Mouse (Mus musculus) stomach, embryonic 14.5 days (tissue): ENCODE data around the gene Mrps10. TPM values are rescaled to one million over a fixed set of nuclear protein-coding genes. Genes with fewer than 3 reads are reported as not detected.

ENCODE experiments used
- ATAC-seq: fragments of 200-750 bp; cut with Nextera tagmentation; 2 replicates; pipeline ENCODE4 v1.8.0; 2017; ENCODE audit warnings: low read depth, moderate TSS enrichment; ENCODE audit not compliant: insufficient number of reproducible peaks, insufficient read depth, low FRiP score
- H3K27ac ChIP-seq: fragments of 300-500 bp; sonication (generic); 2 replicates; pipeline ENCODE4 v1.5.1; 2014; ENCODE audit warnings: mild to moderate bottlenecking, low read length, moderate library complexity, mixed read lengths
- H3K27me3 ChIP-seq: fragments of 300-500 bp; sonication (generic); 2 replicates; pipeline ENCODE4 v1.6.1; 2014; ENCODE audit warnings: low read length, control low read depth, mixed read lengths; ENCODE audit not compliant: control insufficient read depth, insufficient read depth
- H3K36me3 ChIP-seq: fragments of 300-500 bp; sonication (generic); 2 replicates; pipeline ENCODE4 v1.6.1; 2014; ENCODE audit warnings: mild to moderate bottlenecking, control low read depth, low read length, moderate library complexity, mixed read lengths; ENCODE audit not compliant: control insufficient read depth, insufficient read depth
- H3K4me1 ChIP-seq: fragments of 300-500 bp; sonication (generic); 2 replicates; pipeline ENCODE4 v1.6.1; 2014; ENCODE audit warnings: low read length, control low read depth, mixed read lengths; ENCODE audit not compliant: control insufficient read depth, insufficient read depth
- H3K4me2 ChIP-seq: fragments of 300-500 bp; sonication (generic); replicated peaks from 2 replicates; pipeline ENCODE4 v1.6.1; 2014; ENCODE audit warnings: low read depth, low read length, control low read depth
- H3K4me3 ChIP-seq: fragments of 300-500 bp; sonication (generic); 2 replicates; pipeline ENCODE4 v1.5.1; 2014; ENCODE audit warnings: low read depth, low read length, control low read depth
- H3K9ac ChIP-seq: fragments of 300-500 bp; sonication (generic); replicated peaks from 2 replicates; pipeline ENCODE4 v1.6.1; 2014; ENCODE audit warnings: low read depth, mild to moderate bottlenecking, control low read depth, low read length, moderate library complexity, mixed read lengths
- H3K9me3 ChIP-seq: fragments of 300-500 bp; sonication (generic); 2 replicates; pipeline ENCODE4 v1.6.1; 2016; ENCODE audit warnings: low read depth, low read length, control low read depth; ENCODE audit not compliant: control insufficient read depth
- WGBS: fragments of 180-500 bp; shearing (Covaris S2); extraction: QIAGEN DNeasy Blood & Tissue Kit; methylation state at CpG from one replicate; pipeline ENCODE4 v1.1.7; 2014; 5-methylcytosine and 5-hydroxymethylcytosine counted together
- polyA plus RNA-seq: library from polyadenylated mRNA; unstranded; fragments of >200 nt; fragmentation: Nextera tagmentation; extraction: Ambion mirVana; gene quantifications from 2 replicates; pipeline ENCODE4 v1.2.1, GENCODE M21; 2014

Gene Mrps10
- polyA plus RNA-seq, 1 experiment from 2014 or later: 70.3 TPM

DNA sequence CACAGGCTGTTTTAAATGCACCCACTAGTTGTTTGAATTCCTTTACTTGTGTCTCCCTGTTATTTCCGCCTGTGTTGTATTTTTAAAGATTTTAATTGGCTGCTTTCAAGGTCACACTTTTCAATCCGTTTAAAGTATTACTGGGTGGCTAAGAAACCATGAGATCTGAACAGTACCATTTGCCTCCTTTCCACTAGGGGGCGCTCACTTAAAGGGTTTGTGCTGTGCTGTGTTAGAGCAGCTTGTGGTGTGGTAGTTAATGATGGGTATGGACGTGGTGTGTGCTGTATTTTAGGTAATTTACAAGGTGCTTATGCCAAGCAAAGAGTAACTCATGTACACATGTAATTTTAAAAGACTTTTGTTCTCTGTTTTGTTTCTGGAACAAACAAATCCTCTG, 2.8 kb downstream of the Mrps10 start:
- no peak overlapping the region for H3K9ac ChIP-seq
- H3K27ac ChIP-seq: no peak overlapping the region
- H3K4me3 ChIP-seq: no peak overlapping the region
- H3K9me3 ChIP-seq: no peaks in the 10 kb centered on the region
- ATAC-seq: peak; percentile 56; the same call in 1 of the 2 replicates
- H3K4me1 ChIP-seq: 0 out of 2 replicates have a peak, but pooled peaks cover 3% of the 10 kb centered on the region
- no peak overlapping the region for H3K4me2 ChIP-seq
- peaks cover 39% of the 10 kb centered on the region for H3K36me3 ChIP-seq
- H3K27me3 ChIP-seq: no peaks in the 10 kb centered on the region
- WGBS: 9% methylated on average over 4 of the region's 4 CpGs

DNA sequence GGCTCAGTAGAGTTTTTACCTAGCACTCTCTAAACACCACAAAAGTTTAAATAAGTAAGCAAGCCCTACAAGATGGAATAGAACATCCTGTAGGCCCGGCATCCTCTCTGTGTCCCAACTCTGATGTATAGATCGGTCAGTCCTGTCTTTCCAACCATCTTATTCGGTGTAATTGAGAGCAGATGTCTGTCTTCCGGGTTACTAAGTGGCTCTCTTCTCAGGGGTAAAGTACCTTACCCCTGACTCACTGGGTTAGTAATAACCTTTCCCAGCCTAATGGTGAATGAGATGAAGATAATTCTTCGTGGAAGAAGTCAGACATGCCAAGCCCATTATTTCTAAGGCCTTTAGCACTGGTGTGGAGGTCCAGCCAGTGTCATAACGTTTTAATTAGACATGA, 5.3 kb downstream of the Mrps10 start:
- ATAC-seq: no peak
- WGBS: 86% methylated on average over 6 of the region's 6 CpGs
- peaks cover 51% of the 10 kb centered on the region for H3K36me3 ChIP-seq

DNA sequence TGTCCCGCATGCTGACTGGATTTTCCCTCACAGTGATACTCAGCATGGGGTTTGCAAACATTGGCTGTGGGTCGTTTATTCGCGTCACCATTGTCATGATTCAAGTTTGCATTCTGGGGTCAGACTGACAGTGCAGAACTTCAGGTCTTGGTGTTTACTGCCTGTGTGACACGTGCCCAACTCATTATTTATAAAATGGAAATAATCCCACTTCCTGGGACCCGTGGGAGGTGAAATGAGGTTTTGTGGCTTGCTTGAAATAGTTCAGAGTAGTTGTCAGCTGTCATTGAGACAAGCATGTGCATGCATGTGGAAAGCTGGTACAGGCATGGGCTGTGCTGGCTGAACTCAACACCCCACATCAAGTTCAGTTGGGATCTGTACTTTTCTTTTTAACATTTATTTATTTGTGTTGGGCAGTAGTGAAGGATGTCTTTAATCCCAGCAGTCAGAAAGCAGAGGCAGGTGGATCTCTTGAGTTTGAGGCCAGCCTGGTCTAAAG, 8.1 kb downstream of the Mrps10 start:
- Histone ChIP-seq H3K4me1 (no peaks in the 10 kb centered on the region), H3K27me3 (no peaks in the 10 kb centered on the region), H3K36me3 (peaks cover 59% of the 10 kb centered on the region), H3K4me3 (no peak overlapping the region), H3K27ac (no peak overlapping the region), H3K9me3 (no peaks in the 10 kb centered on the region), H3K4me2 (no peak overlapping the region), H3K9ac (no peak overlapping the region)
- WGBS: 88% methylated on average over 6 of the region's 6 CpGs
- no peak for ATAC-seq

More for the DNA sequence above, 5.3 kb downstream of the Mrps10 start:
- Histone ChIP-seq H3K4me1 (0 out of 2 replicates have a peak, but pooled peaks cover 3% of the 10 kb centered on the region), H3K27ac (no peak overlapping the region), H3K9me3 (no peaks in the 10 kb centered on the region), H3K4me3 (no peak overlapping the region), H3K4me2 (no peak overlapping the region), H3K9ac (no peak overlapping the region), H3K27me3 (no peaks in the 10 kb centered on the region)

DNA sequence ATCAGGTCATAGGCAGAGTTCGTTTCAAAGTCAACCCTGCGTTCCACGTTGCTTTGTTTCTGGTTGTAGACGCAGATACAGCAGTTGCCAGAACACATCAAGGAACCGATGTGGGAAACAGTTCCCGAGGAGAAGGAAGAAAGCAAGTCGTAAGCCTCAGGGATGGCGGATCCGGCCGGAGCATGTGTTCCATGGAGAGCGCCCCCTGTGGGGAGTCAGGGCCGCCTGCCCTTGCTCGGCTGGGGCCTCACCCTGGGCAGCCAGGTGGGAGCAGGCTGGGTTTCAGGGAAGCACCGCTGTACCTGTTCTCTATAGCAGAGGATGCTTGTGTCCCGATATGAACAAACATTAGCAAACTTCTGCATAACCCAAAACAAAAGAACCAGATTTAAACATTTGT, 9.4 kb downstream of the Mrps10 start:
- Histone ChIP-seq H3K27ac (no peak overlapping the region), H3K9ac (no peak overlapping the region), H3K27me3 (no peaks in the 10 kb centered on the region), H3K4me3 (no peak overlapping the region), H3K9me3 (no peaks in the 10 kb centered on the region), H3K4me2 (no peak overlapping the region), H3K36me3 (peaks cover 52% of the 10 kb centered on the region), H3K4me1 (no peaks in the 10 kb centered on the region)
- no peak for ATAC-seq
- WGBS: 76% methylated on average over 15 of the region's 15 CpGs

- H3K27me3 ChIP-seq: no peaks in the 10 kb centered on the region
- H3K4me2 ChIP-seq: no peak overlapping the region
- no peaks in the 10 kb centered on the region for H3K9me3 ChIP-seq
- H3K27ac ChIP-seq: no peak overlapping the region
- 87% methylated on average over 11 of the region's 11 CpGs for WGBS
- H3K4me1 ChIP-seq: no peaks in the 10 kb centered on the region
- no peak overlapping the region for H3K9ac ChIP-seq
- H3K4me3 ChIP-seq: no peak overlapping the region
- ATAC-seq: no peak
- H3K36me3 ChIP-seq: peaks cover 16% of the 10 kb centered on the region; the same call in 1 of the 2 replicates
Measured at GRCm38 (mm10) chr17:47381917-47382316, 13.2 kb downstream of the Mrps10 start.

DNA sequence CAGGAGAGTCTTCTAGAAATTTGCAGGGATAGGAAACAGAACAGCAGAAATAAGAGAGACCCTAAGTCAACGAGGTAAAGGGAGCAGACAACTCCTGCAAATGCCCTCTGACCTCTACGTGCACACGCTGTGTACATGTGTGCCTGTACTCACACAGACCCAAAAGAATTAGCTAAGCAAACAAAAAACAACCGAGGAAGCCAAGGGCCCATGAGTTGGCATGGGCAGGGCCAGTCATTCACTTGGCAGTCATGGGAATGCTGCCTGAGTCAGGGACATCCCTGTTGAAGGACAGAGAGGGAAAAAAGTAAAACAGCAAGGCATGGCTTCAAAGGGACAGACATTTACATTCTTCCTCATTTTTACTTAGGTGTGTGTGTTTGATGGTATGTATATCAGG, 14.6 kb downstream of the Mrps10 start:
- no peak overlapping the region for H3K4me2 ChIP-seq
- H3K27ac ChIP-seq: no peak overlapping the region
- H3K36me3 ChIP-seq: peaks cover 8% of the 10 kb centered on the region; the same call in 1 of the 2 replicates
- no peak for ATAC-seq
- no peaks in the 10 kb centered on the region for H3K4me1 ChIP-seq
- no peak overlapping the region for H3K9ac ChIP-seq
- H3K4me3 ChIP-seq: no peak overlapping the region
- no peaks in the 10 kb centered on the region for H3K27me3 ChIP-seq
- WGBS: 70% methylated on average over 4 of the region's 4 CpGs
- no peaks in the 10 kb centered on the region for H3K9me3 ChIP-seq

DNA sequence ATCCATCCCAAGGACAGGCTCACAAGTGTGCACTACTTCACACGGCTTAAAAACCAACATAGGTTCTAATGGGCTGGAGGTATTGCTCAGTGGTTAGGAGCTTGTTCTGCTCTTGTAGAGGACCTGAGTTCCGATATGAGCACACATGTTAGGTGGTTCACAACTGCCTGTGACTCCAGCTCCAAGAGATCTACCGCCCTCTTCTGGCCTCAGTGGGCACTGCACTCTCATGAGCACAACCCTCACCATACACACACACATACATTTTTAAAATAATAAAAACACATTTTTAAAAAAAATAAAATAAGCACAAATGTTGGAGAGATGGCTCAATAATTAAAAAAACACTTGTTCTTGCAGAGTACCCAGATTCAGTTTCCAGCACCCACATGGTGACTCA, 15.4 kb downstream of the Mrps10 start:
- Histone ChIP-seq H3K4me2 (no peak overlapping the region), H3K36me3 (peaks cover 8% of the 10 kb centered on the region; the same call in 1 of the 2 replicates), H3K9me3 (no peaks in the 10 kb centered on the region), H3K4me1 (no peaks in the 10 kb centered on the region), H3K9ac (no peak overlapping the region), H3K27ac (no peak overlapping the region), H3K4me3 (no peak overlapping the region), H3K27me3 (no peaks in the 10 kb centered on the region)
- no peak for ATAC-seq
- 92% methylated on average over 3 of the region's 3 CpGs for WGBS

DNA sequence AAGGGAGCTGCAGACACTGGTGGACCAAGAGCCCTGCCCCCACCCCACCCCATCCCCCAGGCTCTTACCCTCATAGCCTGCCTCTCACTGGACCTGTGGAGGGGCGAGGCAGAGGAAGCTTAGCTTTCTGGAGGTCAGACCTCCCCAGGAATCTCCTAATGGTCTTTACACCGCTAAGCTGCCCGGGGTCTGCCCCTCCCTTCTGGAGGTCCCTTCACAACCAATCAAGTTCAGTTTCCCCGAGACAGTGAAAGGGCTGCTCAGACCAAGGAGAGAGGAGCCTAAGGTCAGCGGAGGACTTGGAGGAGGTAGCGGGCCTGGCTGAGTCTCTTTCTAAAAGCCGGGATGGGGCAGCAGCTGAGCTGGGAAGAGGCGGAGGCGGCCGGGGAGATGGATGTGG, 16.5 kb downstream of the Mrps10 start, which contains the start of gene Guca1b:
Guca1b (plus strand) TSS at position 249 of the 400 bp plus-strand sequence.
- WGBS: 28% methylated on average over 10 of the region's 10 CpGs
- ATAC-seq: no peak
- H3K4me2 ChIP-seq: no peak within 1 kb of the TSS

GRCm38 (mm10) chr17:47386649-47387048, 18.0 kb downstream of the Mrps10 start:
- Histone ChIP-seq H3K4me1 (no peaks in the 10 kb centered on the region), H3K36me3 (no peaks in the 10 kb centered on the region), H3K27me3 (no peaks in the 10 kb centered on the region), H3K4me2 (no peak overlapping the region), H3K27ac (no peak overlapping the region), H3K4me3 (no peak overlapping the region), H3K9me3 (no peaks in the 10 kb centered on the region), H3K9ac (no peak overlapping the region)
- ATAC-seq: no peak
- 62% methylated on average over 4 of the region's 4 CpGs for WGBS

More for the DNA sequence above, 16.5 kb downstream of the Mrps10 start, which contains the start of gene Guca1b:
- no peak within 1 kb of the TSS for H3K27ac ChIP-seq
- no peaks in the 10 kb centered on the region for H3K9me3 ChIP-seq
- H3K4me3 ChIP-seq: no peak within 1 kb of the TSS
- H3K36me3 ChIP-seq: no peaks in the 10 kb centered on the region; the same call in 1 of the 2 replicates
- H3K4me1 ChIP-seq: no peaks in the 10 kb centered on the region
- no peaks in the 10 kb centered on the region for H3K27me3 ChIP-seq
- H3K9ac ChIP-seq: no peak within 1 kb of the TSS
